Mouse (Mus musculus) adrenal gland, adult 10 weeks (tissue): ENCODE results near the gene Sf3b3. TPM values are rescaled to one million over a fixed set of nuclear protein-coding genes. Genes with fewer than 3 reads are reported as not detected.

Experiments
- polyA plus RNA-seq: library from polyadenylated mRNA; stranded (reverse); fragments of 350-450 nt; fragmentation: Illumina TruSeq; extraction: RNeasy Lipid Tissue Mini Kit (QIAGEN cat#74804); gene quantifications from one replicate; pipeline ENCODE4 v1.2.3, GENCODE M21; 2014; ENCODE audit warnings: low read depth, low replicate concordance

Sf3b3 gene
- 47.3 TPM for polyA plus RNA-seq

GRCm38 (mm10) chr8:110846405-110847170 is at the start of gene Sf3b3, which contains the start of gene Cog4:
Gene Sf3b3, minus strand, starts transcription at chr8:110846787.
Gene Cog4, plus strand, starts transcription at chr8:110846600.

DNA sequence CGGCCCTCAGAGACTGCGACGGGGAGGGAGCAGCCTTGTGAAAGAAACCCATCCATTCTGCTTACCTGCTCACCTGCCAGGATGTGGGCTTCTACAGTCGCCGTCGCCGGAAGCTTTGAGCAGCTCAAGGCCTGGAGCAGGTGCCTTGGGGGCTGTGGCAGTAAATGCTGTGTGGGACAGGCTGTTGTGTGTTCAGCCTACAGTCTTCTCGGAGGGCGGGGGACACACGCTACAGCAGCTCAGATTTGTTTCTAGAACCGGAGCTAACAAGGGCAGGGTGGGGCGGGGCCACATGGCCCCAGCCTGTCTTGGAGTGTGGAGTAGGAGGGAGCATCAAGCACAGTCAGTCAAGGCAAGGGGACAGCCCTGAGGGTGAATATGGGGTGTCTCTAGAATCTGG is 40.9 kb downstream of the Sf3b3 start, which contains the start of gene Il34:
TSS of gene Il34 (minus strand) at position 256 of the 400 bp plus-strand sequence.

Other genes with a start within 250 kb of the Sf3b3 start
- gene Vac14, start 228.2 kb downstream of the Sf3b3 start, polyA plus RNA-seq: 3.5 TPM
- gene Mtss1l, start 125.3 kb downstream of the Sf3b3 start, polyA plus RNA-seq: 2.3 TPM
- 1.5 TPM for gene Il34, start 40.9 kb downstream of the Sf3b3 start, polyA plus RNA-seq
- 18.3 TPM for gene Cog4, start 187 bp downstream of the Sf3b3 start, polyA plus RNA-seq
- 1.2 TPM for gene Fuk, start 55.7 kb upstream of the Sf3b3 start, polyA plus RNA-seq
- 9.0 TPM for gene St3gal2, start 73.1 kb upstream of the Sf3b3 start, polyA plus RNA-seq
- 17.9 TPM for gene Ddx19a, start 151.0 kb upstream of the Sf3b3 start, polyA plus RNA-seq
- gene Ddx19b, start 185.0 kb upstream of the Sf3b3 start, polyA plus RNA-seq: 11.0 TPM
- gene Aars, start 186.4 kb upstream of the Sf3b3 start, polyA plus RNA-seq: 33.4 TPM
- 9.0 TPM for gene Exosc6, start 209.6 kb upstream of the Sf3b3 start, polyA plus RNA-seq
- gene Clec18a, start 245.6 kb upstream of the Sf3b3 start, polyA plus RNA-seq: not detected
- gene Pdpr, start 247.8 kb upstream of the Sf3b3 start, polyA plus RNA-seq: 31.7 TPM